Comparison of ENCODE assay signal across 14 mouse cellular contexts in genomic region chr6:108706994-108707645, GRCm38 (mm10).
"Had no signal": no experiment of that assay in that cellular context is flagged by ENCODE, and none has a peak within 500 bp of the region (broad histone marks: within the 10 kb centered on the region; RNA-seq: fewer than 3 reads in every experiment).

No protein-coding gene starts in this region.

- H3K9me3 ChIP-seq: megakaryocyte, embryonic 14.5 days; midbrain, embryonic 12.5 days; neural tube, embryonic 12.5 days; stomach, embryonic 15.5 days had no signal

- DNase-seq: lung, adult 18-20 months; lung, embryonic 14.5 days; lung, postnatal 10 days; lung, postnatal 4 days; midbrain, embryonic 14.5 days; right cerebral cortex, postnatal 14 days; thymus, adult 2 months; thymus, postnatal 25 days; thymus, postnatal 4 days had no signal

- H3K36me3 ChIP-seq: midbrain, embryonic 12.5 days; neural tube, embryonic 12.5 days; stomach, embryonic 15.5 days had no signal

- H3K9ac ChIP-seq: lung, embryonic 14.5 days; midbrain, embryonic 12.5 days; neural tube, embryonic 12.5 days; stomach, embryonic 15.5 days had no signal

- H3K27me3 ChIP-seq: megakaryocyte, embryonic 14.5 days; neural tube, embryonic 12.5 days; stomach, embryonic 15.5 days had no signal

- H3K4me3 ChIP-seq: megakaryocyte, embryonic 14.5 days; midbrain, embryonic 12.5 days; neural tube, embryonic 12.5 days; stomach, embryonic 15.5 days had no signal

- H3K27ac ChIP-seq: midbrain, embryonic 12.5 days; neural tube, embryonic 12.5 days; stomach, embryonic 15.5 days; stomach, postnatal 0 days had no signal

- H3K4me2 ChIP-seq: lung, embryonic 14.5 days; midbrain, embryonic 12.5 days; neural tube, embryonic 12.5 days; stomach, embryonic 15.5 days had no signal
